8 mouse cellular contexts compared by ENCODE assay signal in the genomic region with DNA sequence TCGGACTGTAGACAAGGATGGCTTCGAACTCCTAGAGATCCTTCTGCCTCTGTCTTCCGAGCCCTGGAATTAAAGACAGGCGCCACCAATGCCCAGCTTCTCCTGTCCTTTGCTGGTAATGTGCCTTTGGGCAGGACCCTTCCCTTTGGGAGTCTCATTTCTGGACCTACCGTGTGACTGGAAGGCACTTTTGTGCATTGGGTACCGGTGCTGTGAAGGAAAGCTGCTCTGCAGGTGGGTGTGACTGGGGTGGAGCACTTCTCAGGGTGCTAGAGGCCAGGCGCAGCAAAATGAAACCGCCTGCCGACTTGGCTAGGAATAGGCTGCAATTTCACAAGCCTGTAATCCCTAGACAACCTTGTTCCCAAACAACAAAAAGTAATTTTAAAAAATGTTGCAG. TPM values are rescaled to one million over a fixed set of nuclear protein-coding genes. Genes with fewer than 3 reads are reported as not detected.
DNase-seq lines count a peak whose midpoint lies in the region; ATAC-seq and TF ChIP-seq lines count a peak whose summit lies in the region.

No protein-coding gene starts in this region.

- H3K4me1 ChIP-seq in heart, postnatal 0 days (ENCODE audit: control insufficient read depth, insufficient read depth): peaks cover 8% of the 10 kb centered on the region
- peaks cover 18% of the 10 kb centered on the region for H3K4me1 ChIP-seq in liver, embryonic 11.5 days (replicated peaks; ENCODE audit: control insufficient read depth, insufficient read depth, low read length)
- H3K4me1 ChIP-seq in midbrain, embryonic 16.5 days (ENCODE audit: control insufficient read depth, insufficient read depth, low read length): peaks cover 16% of the 10 kb centered on the region

- DNase-seq in cerebellum, adult 9-11 months: no peak
- DNase-seq in MEL-GATA-1-ER (ENCODE audit: extremely low read depth, low read depth): peak; percentile 46
- no peak for DNase-seq in heart, postnatal 0 days (ENCODE audit: low spot score)
- no peak for DNase-seq in liver, embryonic 11.5 days (ENCODE audit: low spot score)
- DNase-seq in urinary bladder, postnatal 25 days (ENCODE audit: low spot score): peak; percentile 27

- peak overlapping the region; percentile 82 for H3K4me2 ChIP-seq in heart, postnatal 0 days (ENCODE audit: low read depth, low read length)
- peak overlapping the region; percentile 85 for H3K4me2 ChIP-seq in liver, embryonic 11.5 days
- peak overlapping the region; percentile 65 for H3K4me2 ChIP-seq in midbrain, embryonic 16.5 days (ENCODE audit: low read length)

- no peaks in the 10 kb centered on the region for H3K9me3 ChIP-seq in heart, postnatal 0 days (replicated peaks; ENCODE audit: control insufficient read depth, low read length)
- no peaks in the 10 kb centered on the region for H3K9me3 ChIP-seq in liver, embryonic 11.5 days (ENCODE audit: control insufficient read depth, low read length)
- H3K9me3 ChIP-seq in midbrain, embryonic 16.5 days (replicated peaks; ENCODE audit: control insufficient read depth, low read length, poor library complexity, severe bottlenecking): no peaks in the 10 kb centered on the region

- TF ChIP-seq EP300 in heart, postnatal 0 days (IDR thresholded peaks at IDR 0.05; ENCODE audit: low read depth): no peak

- WGBS in heart, postnatal 0 days: 2% methylated on average over 9 of the region's 9 CpGs
- WGBS in liver, embryonic 11.5 days: 5% methylated on average over 9 of the region's 9 CpGs
- WGBS in midbrain, embryonic 16.5 days: 3% methylated on average over 9 of the region's 9 CpGs

- peak overlapping the region; percentile 86 for H3K27ac ChIP-seq in heart, postnatal 0 days (ENCODE audit: low read depth)
- H3K27ac ChIP-seq in liver, embryonic 11.5 days (ENCODE audit: low read depth, low read length): peak overlapping the region; percentile 44
- H3K27ac ChIP-seq in midbrain, embryonic 16.5 days (ENCODE audit: low read length): peak overlapping the region; percentile 88

- 0 out of 2 replicates have a peak, but pooled peaks have one; percentile 33 for ATAC-seq in cerebellum, adult (ENCODE audit: insufficient number of reproducible peaks, low FRiP score, low TSS enrichment)
- peak; percentile 78 for ATAC-seq in erythroblast, adult 5-6 weeks (replicated peaks; ENCODE audit: low FRiP score, poor library complexity, severe bottlenecking)
- no peak for ATAC-seq in heart, postnatal 0 days (ENCODE audit: insufficient read depth, low read depth)
- ATAC-seq in liver, embryonic 11.5 days (replicated peaks; ENCODE audit: low FRiP score): peak; percentile 72
- ATAC-seq in midbrain, embryonic 16.5 days: peak; percentile 22

- no peaks in the 10 kb centered on the region for H3K27me3 ChIP-seq in heart, postnatal 0 days (ENCODE audit: control insufficient read depth, insufficient read depth, low read length)
- no peaks in the 10 kb centered on the region for H3K27me3 ChIP-seq in liver, embryonic 11.5 days (replicated peaks; ENCODE audit: control insufficient read depth, insufficient read depth, low read length)
- no peaks in the 10 kb centered on the region for H3K27me3 ChIP-seq in midbrain, embryonic 16.5 days (ENCODE audit: control insufficient read depth, insufficient read depth, low read depth, low read length)

- peak overlapping the region; percentile 59 for H3K9ac ChIP-seq in heart, postnatal 0 days (replicated peaks; ENCODE audit: low read depth, low read length)
- H3K9ac ChIP-seq in liver, embryonic 11.5 days (ENCODE audit: low read depth, low read length): peak overlapping the region; percentile 61
- H3K9ac ChIP-seq in midbrain, embryonic 16.5 days (ENCODE audit: low read depth, low read length): peak overlapping the region; percentile 84

- H3K4me3 ChIP-seq in heart, postnatal 0 days (ENCODE audit: low read depth, low read length): peak overlapping the region; percentile 79
- peak overlapping the region; percentile 92 for H3K4me3 ChIP-seq in liver, embryonic 11.5 days (ENCODE audit: low read depth, low read length)
- peak overlapping the region; percentile 84 for H3K4me3 ChIP-seq in midbrain, embryonic 16.5 days (ENCODE audit: low read depth, low read length)

- H3K36me3 ChIP-seq in heart, postnatal 0 days (replicated peaks; ENCODE audit: control insufficient read depth, insufficient read depth, low read length): no peaks in the 10 kb centered on the region
- 0 out of 2 replicates have a peak, but pooled peaks cover 2% of the 10 kb centered on the region for H3K36me3 ChIP-seq in liver, embryonic 11.5 days (ENCODE audit: control insufficient read depth, insufficient read depth, low read length)
- H3K36me3 ChIP-seq in midbrain, embryonic 16.5 days (ENCODE audit: control insufficient read depth, insufficient read depth, low read length): no peaks in the 10 kb centered on the region

- TF ChIP-seq CTCF in heart, postnatal 0 days (IDR thresholded peaks at IDR 0.05; ENCODE audit: low read depth): no peak

RNA-seq across cellular contexts. Expression of gene Gm9903, which starts 0.3 kb away (rescaled TPM):
- total RNA-seq in erythroblast, adult 5-6 weeks (2015; ENCODE audit: low replicate concordance): not detected in 2 replicates
- total RNA-seq in erythroblast, adult 5-6 weeks (2017; ENCODE audit: low replicate concordance): not detected in 2 replicates
- total RNA-seq in heart, postnatal 0 days (2014; rRNA removed; ENCODE audit: low replicate concordance): not detected in 2 replicates
- 1.6 and 2.4 TPM in 2 replicates for polyA plus RNA-seq in heart, postnatal 0 days (2015; fragmentation: Nextera tagmentation; extraction: Ambion mirVana)
- 0.22 and 0.27 TPM in 2 replicates for polyA plus RNA-seq in liver, embryonic 11.5 days (2014; fragmentation: Nextera tagmentation; extraction: Ambion mirVana)
- 0.70 and 0.89 TPM in 2 replicates for polyA plus RNA-seq in midbrain, embryonic 16.5 days (2015; fragmentation: Nextera tagmentation; extraction: Ambion mirVana)

RNA-seq across cellular contexts. Expression of gene Fam53a, which starts 0.6 kb away (rescaled TPM):
- 3.3 and 6.1 TPM in 2 replicates for total RNA-seq in erythroblast, adult 5-6 weeks (2015; ENCODE audit: low replicate concordance)
- 2.5 and 3.3 TPM in 2 replicates for total RNA-seq in erythroblast, adult 5-6 weeks (2017; ENCODE audit: low replicate concordance)
- 42.0 and 149 TPM in 2 replicates for total RNA-seq in heart, postnatal 0 days (2014; rRNA removed; ENCODE audit: low replicate concordance)
- polyA plus RNA-seq in heart, postnatal 0 days (2015; fragmentation: Nextera tagmentation; extraction: Ambion mirVana): 41.0 and 55.2 TPM in 2 replicates
- polyA plus RNA-seq in liver, embryonic 11.5 days (2014; fragmentation: Nextera tagmentation; extraction: Ambion mirVana): 62.5 and 63.6 TPM in 2 replicates
- 30.3 and 31.0 TPM in 2 replicates for polyA plus RNA-seq in midbrain, embryonic 16.5 days (2015; fragmentation: Nextera tagmentation; extraction: Ambion mirVana)

RNA-seq across cellular contexts. Expression of gene Slbp, which starts 22.3 kb away (rescaled TPM):
- total RNA-seq in erythroblast, adult 5-6 weeks (2015; ENCODE audit: low replicate concordance): 123 and 133 TPM in 2 replicates
- total RNA-seq in erythroblast, adult 5-6 weeks (2017; ENCODE audit: low replicate concordance): 192 and 271 TPM in 2 replicates
- total RNA-seq in heart, postnatal 0 days (2014; rRNA removed; ENCODE audit: low replicate concordance): 27.4 and 90.6 TPM in 2 replicates
- 65.4 and 65.8 TPM in 2 replicates for polyA plus RNA-seq in heart, postnatal 0 days (2015; fragmentation: Nextera tagmentation; extraction: Ambion mirVana)
- polyA plus RNA-seq in liver, embryonic 11.5 days (2014; fragmentation: Nextera tagmentation; extraction: Ambion mirVana): 369 and 394 TPM in 2 replicates
- 119 and 123 TPM in 2 replicates for polyA plus RNA-seq in midbrain, embryonic 16.5 days (2015; fragmentation: Nextera tagmentation; extraction: Ambion mirVana)

RNA-seq across cellular contexts. Expression of gene Tacc3, which starts 27.9 kb away (rescaled TPM):
- total RNA-seq in erythroblast, adult 5-6 weeks (2015; ENCODE audit: low replicate concordance): 58.2 and 84.0 TPM in 2 replicates
- total RNA-seq in erythroblast, adult 5-6 weeks (2017; ENCODE audit: low replicate concordance): 72.4 and 139 TPM in 2 replicates
- total RNA-seq in heart, postnatal 0 days (2014; rRNA removed; ENCODE audit: low replicate concordance): 42.1 and 51.1 TPM in 2 replicates
- polyA plus RNA-seq in heart, postnatal 0 days (2015; fragmentation: Nextera tagmentation; extraction: Ambion mirVana): 35.2 and 39.4 TPM in 2 replicates
- polyA plus RNA-seq in liver, embryonic 11.5 days (2014; fragmentation: Nextera tagmentation; extraction: Ambion mirVana): 229 and 255 TPM in 2 replicates
- 25.0 and 28.4 TPM in 2 replicates for polyA plus RNA-seq in midbrain, embryonic 16.5 days (2015; fragmentation: Nextera tagmentation; extraction: Ambion mirVana)

RNA-seq across cellular contexts. Expression of gene Tmem129, which starts 28.2 kb away (rescaled TPM):
- 10.0 and 12.3 TPM in 2 replicates for total RNA-seq in erythroblast, adult 5-6 weeks (2015; ENCODE audit: low replicate concordance)
- total RNA-seq in erythroblast, adult 5-6 weeks (2017; ENCODE audit: low replicate concordance): 10.1 and 14.2 TPM in 2 replicates
- total RNA-seq in heart, postnatal 0 days (2014; rRNA removed; ENCODE audit: low replicate concordance): 21.7 and 57.9 TPM in 2 replicates
- polyA plus RNA-seq in heart, postnatal 0 days (2015; fragmentation: Nextera tagmentation; extraction: Ambion mirVana): 23.8 and 27.0 TPM in 2 replicates
- 35.7 and 38.0 TPM in 2 replicates for polyA plus RNA-seq in liver, embryonic 11.5 days (2014; fragmentation: Nextera tagmentation; extraction: Ambion mirVana)
- 29.1 and 29.7 TPM in 2 replicates for polyA plus RNA-seq in midbrain, embryonic 16.5 days (2015; fragmentation: Nextera tagmentation; extraction: Ambion mirVana)

Comparison
In these comparisons a context has a peak if more than half of its experiments do, and no peak if none do; other contexts are left out.
1. DNase-seq: peak in MEL-GATA-1-ER (single experiment) and urinary bladder, postnatal 25 days (single experiment); none in cerebellum, adult 9-11 months (single experiment), heart, postnatal 0 days (single experiment) and liver, embryonic 11.5 days (single experiment).
2. Peak in every context shown above with its lines, with median percentiles within 50 percentile points of each other: H3K27ac ChIP-seq, H3K4me2 ChIP-seq, H3K4me3 ChIP-seq and H3K9ac ChIP-seq.